Mouse (Mus musculus) spleen, adult 12 weeks (tissue): ENCODE results near the gene Rims1.

Experiments used
- DNase-seq: peaks from one replicate; pipeline ENCODE4 v3.0.0; 2022; ENCODE audit warnings: low spot score

The Rims1 gene

GRCm38 (mm10) chr1:22805726-22806625, at the start of gene Rims1:
TSS of gene Rims1 (minus strand) at chr1:22805994.
- DNase-seq, result no peak

GRCm38 (mm10) chr1:22806626-22807096, 867 bp upstream of the Rims1 start:
- no peak for DNase-seq

- no peak for DNase-seq
Observed at GRCm38 (mm10) chr1:22805025-22805725, 619 bp downstream of the Rims1 start.

- DNase-seq, result no peak
Observed at GRCm38 (mm10) chr1:22804148-22804885, 1.5 kb downstream of the Rims1 start.

GRCm38 (mm10) chr1:22803471-22803870, 2.3 kb downstream of the Rims1 start:
- DNase-seq, result no peak

DNA sequence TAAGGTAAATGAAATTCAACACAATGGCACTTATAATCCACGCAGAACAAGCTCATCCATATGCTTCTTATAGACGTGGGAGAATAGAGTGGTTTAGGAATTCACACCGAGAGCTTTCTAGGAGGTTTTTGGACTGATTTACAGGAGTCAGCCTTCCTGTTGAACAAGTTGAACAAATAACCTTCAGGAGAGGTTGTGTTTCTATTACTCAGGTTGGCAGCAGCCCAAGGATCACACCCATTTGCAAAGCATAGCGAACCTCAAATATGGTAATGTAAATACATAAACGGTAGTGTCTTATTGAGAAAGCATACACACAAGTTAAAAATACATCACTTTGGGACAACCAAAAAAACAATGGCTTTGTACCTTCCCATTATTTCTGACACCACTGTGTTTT, 5.5 kb downstream of the Rims1 start:
- DNase-seq, result no peak

DNA sequence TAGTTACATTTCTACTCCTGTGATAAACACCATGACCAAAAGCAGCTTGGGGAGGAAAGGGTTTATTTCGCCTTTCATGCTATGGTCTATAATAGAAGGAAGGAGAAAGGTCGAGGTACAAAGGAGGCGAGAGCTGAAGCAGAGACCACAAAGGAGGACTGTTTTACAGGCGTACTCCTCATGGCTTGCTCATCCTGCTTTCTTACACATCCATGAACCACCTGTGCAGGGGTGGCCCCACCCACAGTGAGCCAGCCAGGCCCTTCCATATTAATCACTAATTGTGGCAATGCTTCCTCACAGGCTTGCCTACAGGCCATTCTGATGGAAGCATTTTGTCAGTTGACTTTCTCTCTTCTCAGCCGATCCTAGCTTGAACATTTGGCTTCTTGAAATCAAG, 8.7 kb downstream of the Rims1 start:
- no peak for DNase-seq

DNA sequence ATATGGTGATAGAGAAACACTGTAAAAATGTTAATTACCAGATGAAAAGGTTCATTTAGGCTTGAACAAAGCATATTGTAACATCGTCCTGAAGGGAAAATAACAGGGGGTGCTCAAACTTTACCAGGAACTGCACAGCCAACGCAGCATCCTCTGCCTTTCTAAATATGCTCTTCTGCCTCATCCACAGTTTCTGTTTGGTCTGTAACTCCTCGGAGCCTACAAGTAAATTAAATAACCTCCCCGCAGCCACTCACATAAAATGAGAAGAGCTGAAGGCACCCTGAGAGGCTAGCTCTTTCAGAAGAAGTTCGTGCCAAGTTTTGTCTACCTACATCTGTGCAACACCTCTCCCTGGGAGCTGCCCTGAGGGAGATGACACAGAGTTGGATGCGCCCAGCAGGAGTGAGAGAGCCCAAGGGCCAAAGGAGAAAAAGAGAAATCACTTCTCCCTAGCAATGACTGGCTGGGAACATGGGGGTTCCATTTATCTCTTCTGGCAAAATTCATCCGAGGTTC, 16.3 kb downstream of the Rims1 start:
- DNase-seq, result no peak

GRCm38 (mm10) chr1:22787616-22788015, 18.2 kb downstream of the Rims1 start:
- DNase-seq, result no peak

DNA sequence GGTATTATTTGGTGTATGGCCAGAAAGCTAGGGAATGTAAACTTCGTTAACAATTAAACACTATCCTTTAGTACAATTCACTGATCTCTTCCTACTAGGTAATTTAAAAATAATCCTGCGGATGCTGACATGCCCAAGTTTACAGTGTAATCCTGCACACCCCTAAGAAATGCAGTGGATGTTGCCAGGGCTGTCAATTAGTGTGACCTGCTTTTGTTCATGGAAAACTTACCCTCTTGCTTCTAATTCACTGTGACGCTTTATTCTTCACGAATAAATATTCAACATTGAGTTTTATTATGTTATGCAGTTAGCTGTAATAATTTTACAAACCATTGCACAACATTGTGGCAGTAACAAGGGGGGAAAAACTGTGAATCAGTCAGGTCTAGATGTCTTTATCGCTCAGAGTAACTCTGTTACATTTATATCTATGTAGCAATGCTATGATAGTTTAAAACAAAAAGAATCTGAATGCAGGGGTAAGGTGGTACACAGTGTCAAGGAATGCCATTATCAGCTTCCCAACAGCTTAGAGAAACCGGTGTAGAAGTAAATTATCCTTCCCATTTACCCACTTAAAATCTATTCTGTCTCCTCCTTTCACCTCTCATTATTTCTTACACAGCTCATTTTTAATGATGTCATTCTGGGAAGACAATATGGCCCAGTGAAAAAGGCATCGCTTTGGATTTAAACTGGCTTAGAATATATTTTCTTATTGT, 35.1 kb downstream of the Rims1 start:
- no peak for DNase-seq

DNA sequence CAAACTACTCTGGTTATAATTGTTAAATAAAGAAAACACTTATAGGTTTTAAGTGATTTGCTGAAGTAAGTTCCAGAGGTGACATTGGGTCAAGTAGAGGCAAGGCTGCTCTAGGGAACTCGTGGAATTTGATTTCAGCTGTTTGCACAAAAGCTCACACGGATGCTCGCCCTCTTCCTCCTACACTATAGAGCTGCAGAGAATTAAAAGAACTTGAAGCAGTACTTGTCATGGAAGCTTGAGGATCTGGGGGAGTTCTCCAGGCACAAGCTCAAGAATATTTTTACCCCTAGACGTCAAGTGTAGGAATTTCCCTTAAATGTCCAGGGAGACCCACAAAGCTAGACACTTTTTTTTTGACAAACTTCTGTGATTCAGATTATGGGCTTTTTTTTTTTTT, 42.4 kb downstream of the Rims1 start:
- DNase-seq, result no peak

DNA sequence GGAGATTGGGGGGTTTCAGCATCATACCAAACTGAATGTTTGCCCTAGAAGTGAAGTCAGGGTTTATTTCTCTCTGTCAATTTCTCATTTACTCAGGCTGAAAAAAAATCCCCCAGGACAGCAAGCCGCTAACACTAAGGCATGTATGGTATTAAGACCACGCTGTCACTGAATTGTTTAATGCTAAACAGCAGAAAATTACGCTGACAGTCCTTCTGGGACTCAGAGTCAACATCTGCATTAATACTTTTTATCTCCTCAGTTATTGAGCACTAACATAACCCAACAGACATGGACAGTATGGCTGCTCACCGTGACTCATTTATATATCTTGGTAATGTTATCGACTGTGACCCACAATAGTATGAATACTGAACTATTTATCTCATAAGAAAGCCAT, 43.0 kb downstream of the Rims1 start:
- no peak for DNase-seq

DNA sequence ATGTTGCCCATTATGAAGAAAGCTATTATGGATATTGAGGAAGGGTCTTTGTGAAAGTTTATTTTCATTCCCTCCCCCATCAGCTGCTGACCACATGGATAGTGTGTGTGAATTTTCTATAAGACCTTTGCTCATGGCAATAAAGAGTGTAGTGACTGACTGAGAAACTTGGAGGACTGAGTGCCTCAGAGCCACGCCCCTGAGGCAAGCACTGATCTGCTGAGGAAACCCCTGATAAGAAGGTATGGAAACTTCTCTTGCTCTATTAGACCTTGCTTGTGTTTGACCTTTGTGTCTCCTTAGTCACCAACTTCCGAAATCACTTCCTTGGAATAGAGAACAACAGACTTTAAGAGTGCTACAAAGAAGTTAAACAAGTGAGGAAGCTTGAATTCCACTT, 55.3 kb downstream of the Rims1 start:
- DNase-seq, result no peak

GRCm38 (mm10) chr1:22744655-22745054, 61.1 kb downstream of the Rims1 start:
- no peak for DNase-seq

GRCm38 (mm10) chr1:22737491-22737890, 68.3 kb downstream of the Rims1 start:
- no peak for DNase-seq

DNA sequence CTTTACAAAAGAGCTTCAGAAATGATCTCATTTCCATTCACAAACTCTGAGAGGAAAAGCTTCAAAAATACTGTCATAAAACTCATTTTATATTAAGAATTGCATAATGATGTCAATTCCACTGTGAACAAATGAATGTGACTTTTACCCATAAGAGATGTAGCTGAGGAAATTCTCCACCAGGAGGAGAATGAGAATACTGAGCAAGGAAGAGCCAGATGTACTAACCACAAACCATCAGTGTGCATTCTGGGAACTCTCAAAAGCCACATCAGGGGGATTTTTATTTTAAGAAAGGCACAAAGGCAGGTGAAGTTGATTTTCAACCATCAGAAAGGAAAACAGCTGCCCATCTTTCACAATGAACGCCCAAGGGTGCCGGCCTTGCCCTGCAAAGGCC, 71.4 kb downstream of the Rims1 start:
- DNase-seq, result no peak

- no peak for DNase-seq
Observed at GRCm38 (mm10) chr1:22733281-22733680, 72.5 kb downstream of the Rims1 start.

DNA sequence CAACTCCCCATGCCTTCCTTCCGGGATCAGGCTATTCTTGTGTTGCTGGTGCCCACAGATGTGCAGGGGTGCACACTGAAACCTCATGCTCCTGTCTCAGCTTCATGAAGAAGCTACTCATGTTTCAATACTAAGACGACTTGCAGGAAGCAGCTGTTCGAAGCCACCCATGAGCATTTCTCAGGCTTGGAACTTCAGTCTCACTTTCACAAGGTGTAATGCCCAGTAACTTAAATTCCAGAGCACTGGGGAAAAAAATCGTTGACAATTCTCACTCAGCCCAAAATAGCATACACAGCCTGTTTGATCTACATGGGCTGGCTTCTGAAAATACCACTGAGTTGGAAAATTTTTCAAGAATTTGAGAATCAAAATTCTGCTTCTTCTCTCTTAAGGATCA, 77.6 kb downstream of the Rims1 start:
- no peak for DNase-seq

- no peak for DNase-seq
Observed at GRCm38 (mm10) chr1:22721706-22722105, 84.1 kb downstream of the Rims1 start.

GRCm38 (mm10) chr1:22720714-22721113, 85.1 kb downstream of the Rims1 start:
- no peak for DNase-seq

- DNase-seq, result no peak
Observed at GRCm38 (mm10) chr1:22709461-22709860, 96.3 kb downstream of the Rims1 start.

DNA sequence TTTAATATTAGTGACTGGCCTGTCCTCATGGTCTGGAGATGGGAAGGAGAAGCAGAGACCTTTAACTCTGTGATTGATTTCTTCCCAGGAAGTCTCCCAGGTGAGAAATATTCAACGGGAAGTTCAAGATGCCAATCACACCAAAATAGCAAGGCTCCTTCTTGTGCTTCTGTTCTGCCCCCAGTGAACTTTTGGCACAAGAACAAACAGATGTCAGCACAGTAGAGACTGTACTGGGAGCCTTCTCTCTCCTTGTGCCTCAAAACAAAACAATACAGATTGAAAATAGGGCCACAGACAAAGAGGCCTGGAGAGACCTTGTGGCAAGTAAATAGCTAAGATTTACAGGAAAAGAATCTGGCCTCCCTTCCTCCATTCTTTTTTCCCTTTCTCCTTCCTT, 110.7 kb downstream of the Rims1 start:
- DNase-seq, result no peak
